Mouse (Mus musculus) embryonic facial prominence, embryonic 10.5 days (tissue): ENCODE measurements around the gene Nol12. TPM values are rescaled to one million over a fixed set of nuclear protein-coding genes. Genes with fewer than 3 reads are reported as not detected.
A peak's percentile ranks its signal among the peaks of the same experiment; 100 is the strongest.

ENCODE experiments used
- DNase-seq: peaks from one replicate; pipeline ENCODE4 v3.0.0-alpha.2; 2017; ENCODE audit warnings: low spot score
- H3K27ac ChIP-seq: fragments of 300-500 bp; sonication (generic); replicated peaks from 2 replicates; pipeline ENCODE4 v1.5.1; 2016; ENCODE audit warnings: mild to moderate bottlenecking
- H3K27me3 ChIP-seq: fragments of 300-500 bp; sonication (generic); replicated peaks from 2 replicates; pipeline ENCODE4 v1.6.1; 2016; ENCODE audit warnings: low read depth, mild to moderate bottlenecking; ENCODE audit not compliant: poor library complexity, severe bottlenecking
- H3K36me3 ChIP-seq: fragments of 300-500 bp; sonication (generic); replicated peaks from 2 replicates; pipeline ENCODE4 v1.6.1; 2016; ENCODE audit warnings: mild to moderate bottlenecking, moderate library complexity
- H3K4me1 ChIP-seq: fragments of 300-500 bp; sonication (generic); 2 replicates; pipeline ENCODE4 v1.6.1; 2016
- H3K4me3 ChIP-seq: fragments of 300-500 bp; sonication (generic); 2 replicates; pipeline ENCODE4 v1.5.1; 2016; ENCODE audit warnings: mild to moderate bottlenecking, moderate library complexity
- H3K9me3 ChIP-seq: fragments of 300-500 bp; sonication (generic); 2 replicates; pipeline ENCODE4 v1.6.1; 2016; ENCODE audit warnings: mild to moderate bottlenecking
- WGBS: fragments of 180-500 bp; shearing (Covaris S2); methylation state at CpG from one replicate; pipeline ENCODE4 v1.1.7; 2016; 5-methylcytosine and 5-hydroxymethylcytosine counted together
- polyA plus RNA-seq: library from polyadenylated mRNA; unstranded; fragments of >200 nt; fragmentation: Nextera tagmentation; extraction: Ambion mirVana; gene quantifications from 2 replicates; pipeline ENCODE4 v1.2.1, GENCODE M21; 2016

The Nol12 gene
- polyA plus RNA-seq: 69.2 and 71.5 TPM in 2 replicates

GRCm38 (mm10) chr15:78934784-78935320 is at the start of gene Nol12:
Gene Nol12 (plus strand): TSS chr15:78934933.
- H3K36me3 ChIP-seq: peaks cover 42% of the 10 kb centered on the region
- H3K27ac ChIP-seq: peak within 1 kb of the TSS; percentile 91
- DNase-seq: peak; percentile 90
- peak within 1 kb of the TSS; percentile 84 for H3K4me3 ChIP-seq
- no peaks in the 10 kb centered on the region for H3K27me3 ChIP-seq
- under 1% methylated on average over 42 of the region's 42 CpGs for WGBS
- peaks cover 22% of the 10 kb centered on the region for H3K4me1 ChIP-seq
- no peaks in the 10 kb centered on the region for H3K9me3 ChIP-seq

GRCm38 (mm10) chr15:78889401-78889853 is 45.3 kb upstream of the Nol12 start:
- WGBS: 21% methylated on average over 13 of the region's 13 CpGs
- Histone ChIP-seq H3K27me3 (no peaks in the 10 kb centered on the region), H3K36me3 (peaks cover 98% of the 10 kb centered on the region), H3K4me1 (peaks cover 44% of the 10 kb centered on the region), H3K27ac (peak overlapping the region; percentile 77), H3K9me3 (no peaks in the 10 kb centered on the region), H3K4me3 (peak overlapping the region; percentile 1; the same call in 1 of the 2 replicates)
- DNase-seq: peak; percentile 53

- 57% methylated on average over 7 of the region's 7 CpGs for WGBS
- Histone ChIP-seq H3K36me3 (peaks cover 83% of the 10 kb centered on the region), H3K27me3 (no peaks in the 10 kb centered on the region), H3K27ac (0 out of 2 replicates have a peak overlapping the region, but pooled peaks have one; percentile 1), H3K4me3 (no peak overlapping the region), H3K9me3 (no peaks in the 10 kb centered on the region), H3K4me1 (peaks cover 73% of the 10 kb centered on the region)
- no peak for DNase-seq
These were observed 42.3 kb upstream of the Nol12 start for GRCm38 (mm10) chr15:78892440-78892839.

GRCm38 (mm10) chr15:78894726-78895125 is 40.0 kb upstream of the Nol12 start:
- 0 out of 2 replicates have a peak, but pooled peaks cover 9% of the 10 kb centered on the region for H3K27me3 ChIP-seq
- 0 out of 2 replicates have a peak overlapping the region, but pooled peaks have one; percentile 62 for H3K27ac ChIP-seq
- no peaks in the 10 kb centered on the region for H3K9me3 ChIP-seq
- 0 out of 2 replicates have a peak overlapping the region, but pooled peaks have one; percentile 0 for H3K4me3 ChIP-seq
- 78% methylated on average over 13 of the region's 13 CpGs for WGBS
- H3K4me1 ChIP-seq: peaks cover 82% of the 10 kb centered on the region
- H3K36me3 ChIP-seq: peaks cover 60% of the 10 kb centered on the region
- DNase-seq: no peak

DNA sequence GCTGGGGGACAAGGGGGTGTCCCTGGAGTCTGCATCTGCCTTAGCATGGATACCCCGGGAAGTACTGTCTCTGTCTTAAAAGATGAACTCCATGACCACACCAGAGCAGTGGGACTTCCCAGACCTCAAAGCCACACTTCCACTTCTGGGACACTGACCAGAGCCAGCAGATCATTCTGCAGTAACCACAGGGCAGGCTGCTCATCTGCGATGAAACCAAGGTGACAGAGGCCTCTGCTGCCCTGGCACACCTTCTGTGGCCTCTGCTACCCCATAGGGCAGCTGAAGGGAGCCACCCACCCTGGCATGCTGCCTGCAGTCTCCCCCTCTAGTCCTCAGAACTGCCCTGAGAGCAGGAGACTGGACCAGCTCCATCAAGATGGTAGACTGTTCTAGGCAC is 39.0 kb upstream of the Nol12 start:
- Histone ChIP-seq H3K4me3 (no peak overlapping the region), H3K36me3 (peaks cover 51% of the 10 kb centered on the region), H3K27me3 (0 out of 2 replicates have a peak, but pooled peaks cover 11% of the 10 kb centered on the region), H3K9me3 (no peaks in the 10 kb centered on the region), H3K27ac (peak overlapping the region; percentile 2; the same call in 1 of the 2 replicates), H3K4me1 (peaks cover 89% of the 10 kb centered on the region)
- WGBS: 83% methylated on average over 2 of the region's 2 CpGs
- no peak for DNase-seq

- H3K4me3 ChIP-seq: no peak overlapping the region
- 0 out of 2 replicates have a peak, but pooled peaks cover 15% of the 10 kb centered on the region for H3K27me3 ChIP-seq
- H3K4me1 ChIP-seq: peaks cover 94% of the 10 kb centered on the region
- H3K36me3 ChIP-seq: peaks cover 47% of the 10 kb centered on the region
- no peak for DNase-seq
- H3K9me3 ChIP-seq: no peaks in the 10 kb centered on the region
- H3K27ac ChIP-seq: peak overlapping the region; percentile 2
- WGBS: 85% methylated on average over 3 of the region's 3 CpGs
These were observed 38.6 kb upstream of the Nol12 start for GRCm38 (mm10) chr15:78896149-78896548.

- Histone ChIP-seq H3K4me3 (no peak overlapping the region), H3K27ac (peak overlapping the region; percentile 19), H3K4me1 (peaks cover 93% of the 10 kb centered on the region), H3K36me3 (peaks cover 42% of the 10 kb centered on the region), H3K27me3 (0 out of 2 replicates have a peak, but pooled peaks cover 24% of the 10 kb centered on the region), H3K9me3 (no peaks in the 10 kb centered on the region)
- DNase-seq: no peak
- WGBS: 86% methylated on average over 4 of the region's 4 CpGs
These were observed 37.2 kb upstream of the Nol12 start for GRCm38 (mm10) chr15:78897488-78897887.

DNA sequence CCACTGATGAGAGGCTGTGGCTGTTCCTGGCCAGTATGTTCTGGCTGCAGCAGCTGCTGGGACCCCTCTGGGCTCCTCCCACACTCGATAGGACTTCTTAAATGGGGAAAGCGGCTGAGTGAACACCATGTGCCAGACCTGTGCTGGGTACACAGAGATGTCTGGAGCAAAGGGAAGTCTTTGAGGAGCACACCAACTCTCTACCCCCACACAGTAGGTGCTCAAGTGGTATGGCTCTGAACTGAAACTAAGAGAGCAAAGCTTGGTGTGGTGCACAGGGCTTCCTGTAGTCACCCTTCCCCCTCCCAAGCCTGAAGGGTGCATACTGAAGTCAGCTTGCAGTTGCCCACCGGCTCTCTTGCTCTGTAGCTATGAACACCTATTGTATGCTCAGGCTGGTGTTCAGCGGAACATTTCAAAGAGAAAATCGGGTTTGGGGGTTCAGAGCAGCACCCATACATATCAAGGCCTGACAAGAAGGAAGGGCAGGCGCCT is 36.2 kb upstream of the Nol12 start:
- no peak for DNase-seq
- H3K4me3 ChIP-seq: peak overlapping the region; percentile 79
- H3K9me3 ChIP-seq: no peaks in the 10 kb centered on the region
- peaks cover 82% of the 10 kb centered on the region for H3K4me1 ChIP-seq
- WGBS: 57% methylated on average over 6 of the region's 6 CpGs
- peaks cover 42% of the 10 kb centered on the region for H3K36me3 ChIP-seq
- H3K27me3 ChIP-seq: 0 out of 2 replicates have a peak, but pooled peaks cover 24% of the 10 kb centered on the region
- peak overlapping the region; percentile 87 for H3K27ac ChIP-seq

- peak within 1 kb of the TSS; percentile 79 for H3K4me3 ChIP-seq
- H3K27ac ChIP-seq: peak within 1 kb of the TSS; percentile 87
- H3K36me3 ChIP-seq: peaks cover 42% of the 10 kb centered on the region
- WGBS: 2% methylated on average over 20 of the region's 20 CpGs
- peaks cover 74% of the 10 kb centered on the region for H3K4me1 ChIP-seq
- H3K27me3 ChIP-seq: 0 out of 2 replicates have a peak, but pooled peaks cover 24% of the 10 kb centered on the region
- no peaks in the 10 kb centered on the region for H3K9me3 ChIP-seq
- peak; percentile 33 for DNase-seq
These were observed 35.4 kb upstream of the Nol12 start, which contains the start of gene Gm49510 for GRCm38 (mm10) chr15:78899409-78899739. Gene Gm49510 (plus strand): TSS chr15:78899667.

GRCm38 (mm10) chr15:78899740-78900584 is 34.8 kb upstream of the Nol12 start, which contains the start of gene Sh3bp1:
Gene Sh3bp1 (plus strand): TSS chr15:78899768.
- 1% methylated on average over 47 of the region's 47 CpGs for WGBS
- no peaks in the 10 kb centered on the region for H3K9me3 ChIP-seq
- peak; percentile 84 for DNase-seq
- 0 out of 2 replicates have a peak, but pooled peaks cover 24% of the 10 kb centered on the region for H3K27me3 ChIP-seq
- H3K36me3 ChIP-seq: peaks cover 42% of the 10 kb centered on the region
- H3K4me1 ChIP-seq: peaks cover 68% of the 10 kb centered on the region
- H3K4me3 ChIP-seq: peak within 1 kb of the TSS; percentile 79
- peak within 1 kb of the TSS; percentile 87 for H3K27ac ChIP-seq

DNA sequence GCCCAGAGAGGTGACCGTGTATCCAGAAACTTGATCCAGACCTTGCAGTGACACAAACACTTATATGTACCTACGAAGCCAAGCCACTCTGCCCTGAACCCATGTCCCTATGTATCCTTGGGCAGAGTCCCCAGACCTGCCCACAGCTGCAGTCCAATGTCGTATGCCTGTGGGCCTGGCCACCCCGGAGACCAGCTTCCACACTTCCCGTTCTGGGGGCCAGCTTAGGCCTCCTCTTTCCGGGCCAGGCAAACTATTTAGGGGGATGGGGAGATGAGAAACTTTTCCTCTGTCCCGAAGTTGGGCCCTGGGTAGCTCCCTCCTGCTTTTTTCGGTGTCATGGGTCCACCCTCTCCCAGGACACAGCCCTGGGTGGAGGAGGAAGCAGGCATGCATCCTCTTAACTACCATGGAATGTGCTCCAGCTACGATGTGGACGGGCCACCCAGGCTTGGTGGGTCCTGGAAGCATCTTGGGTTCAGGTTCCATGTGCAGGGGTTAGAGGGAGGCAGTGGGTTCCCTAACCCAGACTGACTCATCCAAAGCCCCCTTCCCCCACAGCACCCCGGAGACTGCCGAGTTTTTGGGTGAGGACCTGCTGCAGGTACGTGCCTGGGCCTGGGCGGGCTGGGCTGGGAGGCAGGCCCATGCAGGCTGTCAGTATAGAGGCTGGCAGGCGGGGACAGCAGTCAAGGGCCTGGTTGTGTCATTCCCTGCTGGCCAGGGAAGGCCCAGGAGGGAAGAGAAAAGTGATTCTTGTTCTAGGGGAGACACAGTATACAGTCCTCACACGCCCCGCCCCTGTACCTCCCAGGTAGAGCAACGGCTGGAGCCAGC is 33.9 kb upstream of the Nol12 start:
- Histone ChIP-seq H3K4me3 (peak overlapping the region; percentile 79), H3K4me1 (peaks cover 61% of the 10 kb centered on the region), H3K9me3 (no peaks in the 10 kb centered on the region), H3K27me3 (0 out of 2 replicates have a peak, but pooled peaks cover 24% of the 10 kb centered on the region), H3K27ac (peak overlapping the region; percentile 87), H3K36me3 (peaks cover 42% of the 10 kb centered on the region)
- DNase-seq: peak; percentile 34
- 16% methylated on average over 18 of the region's 18 CpGs for WGBS
